Mouse (Mus musculus) myocyte (in vitro differentiated cells): Measurements from ENCODE around the gene Adcy6. TPM values are rescaled to one million over a fixed set of nuclear protein-coding genes. Genes with fewer than 3 reads are reported as not detected.

Experiments used
- H3K27me3 ChIP-seq: one replicate; pipeline ENCODE4 v1.6.1; 2011; ENCODE audit not compliant: control insufficient read depth, insufficient read depth, insufficient read length
- H3K36me3 ChIP-seq: one replicate; pipeline ENCODE4 v1.6.1; 2011; ENCODE audit not compliant: control insufficient read depth, insufficient read depth
- H3K4me2 ChIP-seq: one replicate; pipeline ENCODE4 v1.6.1; 2011; ENCODE audit warnings: low read depth, control low read depth
- H3K4me3 ChIP-seq: one replicate; pipeline ENCODE4 v1.5.1; 2011; ENCODE audit warnings: mild to moderate bottlenecking, control low read depth, moderate library complexity
- H3K79me2 ChIP-seq: one replicate; pipeline ENCODE4 v1.6.1; 2011; ENCODE audit not compliant: control insufficient read depth, insufficient read depth
- H3ac ChIP-seq: one replicate; pipeline ENCODE4 v1.6.1; 2011; ENCODE audit not compliant: control insufficient read depth, insufficient read length
- CEBPB ChIP-seq: IDR thresholded peaks from 2 replicates; pipeline ENCODE4 v1.6.1; 2011; ENCODE audit warnings: mild to moderate bottlenecking, moderate library complexity; ENCODE audit not compliant: poor library complexity, insufficient read depth, severe bottlenecking
- E2F4 ChIP-seq: IDR thresholded peaks from one replicate; pipeline ENCODE4 v1.6.1; 2011; ENCODE audit warnings: mild to moderate bottlenecking, control low read depth, moderate library complexity; ENCODE audit not compliant: insufficient read depth
- MAX ChIP-seq: IDR thresholded peaks from one replicate; pipeline ENCODE4 v1.6.1; 2011; ENCODE audit warnings: low read depth, mild to moderate bottlenecking, control low read depth
- MYOD1 ChIP-seq, 3 experiments: IDR thresholded peaks; one replicate each; pipeline ENCODE4 v1.6.1; 2011; ENCODE audit warnings: control low read depth in 2 of 3, low read depth in 2 of 3, mild to moderate bottlenecking in 2 of 3, moderate library complexity in 1 of 3; ENCODE audit not compliant: insufficient read length in 2 of 3, control insufficient read depth in 1 of 3
- MYOG ChIP-seq, 3 experiments: IDR thresholded peaks; one replicate each; pipeline ENCODE4 v1.6.1; 2011; ENCODE audit warnings: control low read depth in 2 of 3, low read depth in 2 of 3, mild to moderate bottlenecking in 2 of 3; ENCODE audit not compliant: insufficient read length in 2 of 3, control insufficient read depth in 1 of 3, insufficient read depth in 1 of 3
- POLR2A ChIP-seq: IDR thresholded peaks from one replicate; pipeline ENCODE4 v1.6.1; 2011; ENCODE audit warnings: low read depth, mild to moderate bottlenecking, control low read depth, moderate library complexity; ENCODE audit not compliant: insufficient read length
- POLR2AphosphoS2 ChIP-seq: IDR thresholded peaks from one replicate; pipeline ENCODE4 v1.6.1; 2011; ENCODE audit warnings: low read depth, control low read depth; ENCODE audit not compliant: insufficient read length
- REST ChIP-seq: IDR thresholded peaks from one replicate; pipeline ENCODE4 v1.6.1; 2011; ENCODE audit warnings: mild to moderate bottlenecking, control low read depth, moderate library complexity; ENCODE audit not compliant: insufficient read depth, insufficient read length
- SRF ChIP-seq: IDR thresholded peaks from one replicate; pipeline ENCODE4 v1.6.1; 2011; ENCODE audit warnings: low read depth; ENCODE audit not compliant: control insufficient read depth, insufficient read length
- TCF12 ChIP-seq: IDR thresholded peaks from one replicate; pipeline ENCODE4 v1.6.1; 2011; ENCODE audit warnings: mild to moderate bottlenecking, control low read depth; ENCODE audit not compliant: poor library complexity, insufficient read depth, severe bottlenecking
- TCF3 ChIP-seq: IDR thresholded peaks from one replicate; pipeline ENCODE4 v1.6.1; 2011; ENCODE audit warnings: low read depth, control low read depth; ENCODE audit not compliant: insufficient read length
- USF1 ChIP-seq: IDR thresholded peaks from one replicate; pipeline ENCODE4 v1.6.1; 2011; ENCODE audit warnings: low read depth, mild to moderate bottlenecking, control low read depth, moderate library complexity
- polyA plus RNA-seq: library from polyadenylated mRNA; unstranded; fragments of >200 nt; fragmentation: generic; extraction: Trizol; gene quantifications from one replicate; pipeline ENCODE4 v1.2.1, GENCODE M21; 2012; ENCODE audit warnings: missing spikeins

Adcy6 gene
- polyA plus RNA-seq, 1 experiment: 32.4 TPM

GRCm38 (mm10) chr15:98633822-98634470 lies 24.1 kb upstream of the Adcy6 start:
- Histone ChIP-seq H3K36me3 (no peaks in the 10 kb centered on the region), H3K4me2 (peak overlapping the region; percentile 98), H3K27me3 (no peaks in the 10 kb centered on the region), H3ac (peak overlapping the region; percentile 3), H3K4me3 (peak overlapping the region; percentile 46), H3K79me2 (no peaks in the 10 kb centered on the region)
- peak in 2 of 3 experiments; percentile 51 to 52 for TF ChIP-seq MYOD1 (IDR thresholded peaks at IDR 0.05; ENCODE audit: control insufficient read depth in 1 of 3, insufficient read length in 2 of 3, low read depth in 2 of 3)
- TF ChIP-seq POLR2A: no peak
- TF ChIP-seq CEBPB: no peak
- TF ChIP-seq MYOG (IDR thresholded peaks at IDR 0.05; ENCODE audit: control insufficient read depth in 1 of 3, insufficient read depth in 1 of 3, insufficient read length in 2 of 3, low read depth in 2 of 3): peak in 1 of 3 experiments; percentile 70

DNA sequence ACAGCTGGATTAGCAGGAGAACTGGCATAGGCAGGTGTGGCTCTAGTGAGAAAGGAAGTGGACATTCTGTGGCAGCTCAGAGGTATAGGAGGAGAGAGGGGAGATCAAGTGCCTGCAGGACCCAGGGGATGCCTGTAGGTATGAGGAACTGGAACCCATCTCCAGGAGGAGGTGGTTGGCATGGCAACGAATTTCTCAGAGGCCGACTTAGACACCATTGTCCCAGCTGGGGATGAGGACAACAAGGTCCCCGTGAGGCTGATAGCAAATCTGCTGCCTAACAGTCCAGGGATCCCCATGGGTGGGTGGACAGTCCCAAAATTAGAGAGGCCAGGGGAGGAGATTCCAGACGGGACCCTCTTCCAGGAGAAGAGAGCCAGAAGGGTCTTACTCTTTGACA lies 23.0 kb upstream of the Adcy6 start:
- Histone ChIP-seq H3ac (no peak overlapping the region), H3K27me3 (no peaks in the 10 kb centered on the region), H3K4me2 (peak overlapping the region; percentile 98), H3K36me3 (no peaks in the 10 kb centered on the region), H3K4me3 (peak overlapping the region; percentile 46), H3K79me2 (no peaks in the 10 kb centered on the region)
- TF ChIP-seq MAX (no peak), REST (no peak), POLR2AphosphoS2 (no peak), POLR2A (no peak), USF1 (no peak), E2F4 (no peak), CEBPB (no peak), SRF (no peak), MYOG (IDR thresholded peaks at IDR 0.05; ENCODE audit: control insufficient read depth in 1 of 3, insufficient read depth in 1 of 3, insufficient read length in 2 of 3, low read depth in 2 of 3) (no peak), TCF3 (no peak), TCF12 (no peak)

- no peaks in the 10 kb centered on the region for H3K79me2 ChIP-seq
- no peaks in the 10 kb centered on the region for H3K36me3 ChIP-seq
- no peaks in the 10 kb centered on the region for H3K27me3 ChIP-seq
- TF ChIP-seq MYOD1 (IDR thresholded peaks at IDR 0.05; ENCODE audit: control insufficient read depth in 1 of 3, insufficient read length in 2 of 3, low read depth in 2 of 3) (peak in 1 of 3 experiments; percentile 34), USF1 (no peak), REST (no peak), MYOG (IDR thresholded peaks at IDR 0.05; ENCODE audit: control insufficient read depth in 1 of 3, insufficient read depth in 1 of 3, insufficient read length in 2 of 3, low read depth in 2 of 3) (peak in 1 of 3 experiments; percentile 53), CEBPB (no peak), TCF3 (no peak), MAX (no peak), POLR2AphosphoS2 (peak; percentile 95), SRF (no peak), POLR2A (peak; percentile 93), TCF12 (no peak), E2F4 (no peak)
- peak overlapping the region; percentile 98 for H3K4me2 ChIP-seq
- H3ac ChIP-seq: no peak overlapping the region
- peak overlapping the region; percentile 46 for H3K4me3 ChIP-seq
These were observed 22.4 kb upstream of the Adcy6 start for GRCm38 (mm10) chr15:98632107-98632744.

- no peak overlapping the region for H3ac ChIP-seq
- no peaks in the 10 kb centered on the region for H3K79me2 ChIP-seq
- no peaks in the 10 kb centered on the region for H3K27me3 ChIP-seq
- TF ChIP-seq POLR2A (peak; percentile 26), MYOG (IDR thresholded peaks at IDR 0.05; ENCODE audit: control insufficient read depth in 1 of 3, insufficient read depth in 1 of 3, insufficient read length in 2 of 3, low read depth in 2 of 3) (peak in 1 of 3 experiments; percentile 61), USF1 (no peak), MAX (no peak), MYOD1 (IDR thresholded peaks at IDR 0.05; ENCODE audit: control insufficient read depth in 1 of 3, insufficient read length in 2 of 3, low read depth in 2 of 3) (peak in 1 of 3 experiments; percentile 51)
- no peaks in the 10 kb centered on the region for H3K36me3 ChIP-seq
- H3K4me3 ChIP-seq: peak overlapping the region; percentile 46
- H3K4me2 ChIP-seq: peak overlapping the region; percentile 98
These were observed 21.6 kb upstream of the Adcy6 start for GRCm38 (mm10) chr15:98631493-98631892.

GRCm38 (mm10) chr15:98630540-98630939 lies 20.7 kb upstream of the Adcy6 start, which contains the start of gene Cacnb3:
Cacnb3 (plus strand) TSS chr15:98630840.
- H3K27me3 ChIP-seq: no peaks in the 10 kb centered on the region
- peak within 1 kb of the TSS; percentile 46 for H3K4me3 ChIP-seq

More at GRCm38 (mm10) chr15:98630540-98630939, 20.7 kb upstream of the Adcy6 start, which contains the start of gene Cacnb3:
- no peaks in the 10 kb centered on the region for H3K79me2 ChIP-seq
- H3ac ChIP-seq: no peak within 1 kb of the TSS
- no peaks in the 10 kb centered on the region for H3K36me3 ChIP-seq
- H3K4me2 ChIP-seq: peak within 1 kb of the TSS; percentile 98
- no peak for TF ChIP-seq MYOG (IDR thresholded peaks at IDR 0.05; ENCODE audit: control insufficient read depth in 1 of 3, insufficient read depth in 1 of 3, insufficient read length in 2 of 3, low read depth in 2 of 3)
- no peak for TF ChIP-seq USF1
- no peak for TF ChIP-seq REST
- no peak for TF ChIP-seq TCF12
- TF ChIP-seq MYOD1 (IDR thresholded peaks at IDR 0.05; ENCODE audit: control insufficient read depth in 1 of 3, insufficient read length in 2 of 3, low read depth in 2 of 3): no peak
